Mouse (Mus musculus): ENCODE measurements at regions not wholly inside any gene's neighbourhood (a gene's known extent, or its start where the extent isn't known, plus 50 kb on each side); places are given as distances from the start of the nearest gene placed in this dataset.

DNA sequence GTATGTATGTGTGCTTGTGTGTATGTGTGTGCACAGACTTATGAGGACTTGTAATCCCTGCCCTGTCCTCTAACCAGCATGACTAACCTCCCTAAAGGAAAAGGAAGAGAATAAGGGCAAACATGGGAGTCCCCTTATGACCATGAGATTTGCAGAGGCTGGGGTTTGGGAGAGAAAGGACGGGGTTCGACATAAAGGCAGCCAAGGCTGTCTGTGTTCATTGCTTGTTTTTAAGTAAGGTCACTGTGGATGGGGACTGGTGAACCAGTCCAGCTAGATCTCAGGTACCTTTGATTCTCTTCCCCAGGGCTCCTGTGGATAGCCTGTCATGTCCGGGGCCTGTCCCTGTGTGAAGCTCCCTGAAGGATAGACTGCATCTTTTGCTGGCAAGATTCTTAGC lies 55.6 kb downstream of the Irf2bp2 start:
- H3K79me2 ChIP-seq (replicated peaks; ENCODE audit: control insufficient read depth, insufficient read depth, low read length): no peaks in the 10 kb centered on the region
- intact Hi-C loops (cut with DNase I): no loop called here
- peaks cover 5% of the 10 kb centered on the region; the same call in 1 of the 2 replicates for H3K36me3 ChIP-seq (ENCODE audit: control insufficient read depth, insufficient read depth, low read length)
- no peaks in the 10 kb centered on the region for H3K27me3 ChIP-seq (ENCODE audit: control insufficient read depth, insufficient read depth, low read length)
- H3K27ac ChIP-seq: peak overlapping the region; percentile 12
- TF ChIP-seq POLR2A (IDR thresholded peaks at IDR 0.05; ENCODE audit: insufficient read depth, low read depth, low read length): no peak
- no peak for TF ChIP-seq EP300 (IDR thresholded peaks at IDR 0.05; ENCODE audit: insufficient read depth, low read depth, low read length)
- no peak for TF ChIP-seq CTCF (IDR thresholded peaks at IDR 0.05)
- H3K4me3 ChIP-seq: no peak overlapping the region
- peaks cover 35% of the 10 kb centered on the region for H3K4me1 ChIP-seq (ENCODE audit: control insufficient read depth, insufficient read depth, low read length)
- WGBS: 71% methylated on average over 3 of the region's 3 CpGs
- DNase-seq: no peak
- H3K9ac ChIP-seq (ENCODE audit: low read depth, low read length): no peak overlapping the region

DNA sequence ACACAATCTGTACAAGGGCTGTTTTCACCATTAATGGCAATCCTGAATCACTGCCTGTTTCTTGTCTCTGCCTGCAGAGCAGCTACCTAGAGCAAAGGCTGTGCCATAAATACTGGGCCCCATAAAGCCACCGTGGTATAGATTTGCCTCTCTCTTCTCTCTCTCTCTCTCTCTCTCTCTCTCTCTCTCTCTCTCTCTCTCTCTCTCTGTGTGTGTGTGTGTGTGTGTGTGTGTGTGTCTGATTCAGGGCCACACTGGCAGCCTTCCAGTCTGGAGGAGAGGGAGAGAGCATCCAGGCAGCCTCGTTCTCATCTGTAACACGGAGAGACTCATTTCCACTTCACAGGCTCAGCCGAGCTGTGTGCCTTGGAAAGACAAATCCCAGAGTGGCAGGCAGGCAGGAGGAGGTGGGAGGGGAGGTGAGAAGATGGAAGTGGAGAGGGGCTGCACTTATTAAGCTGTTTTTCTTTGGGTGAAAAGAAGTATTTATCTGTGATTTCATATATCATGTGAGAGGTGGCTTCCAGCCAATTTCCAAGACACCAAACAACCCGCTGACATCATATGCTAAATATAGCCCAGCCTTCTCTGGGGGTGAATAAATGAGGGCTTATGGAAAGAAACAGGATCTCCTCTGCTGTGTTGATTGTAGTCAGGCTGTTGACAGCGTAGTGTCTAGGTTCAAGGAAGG lies 56.7 kb downstream of the Irf2bp2 start:
- peak; percentile 70 to 79 for DNase-seq
- peak overlapping the region; percentile 92 for H3K27ac ChIP-seq
- H3K79me2 ChIP-seq (replicated peaks; ENCODE audit: control insufficient read depth, insufficient read depth, low read length): no peaks in the 10 kb centered on the region
- no peak overlapping the region for H3K4me3 ChIP-seq
- peaks cover 5% of the 10 kb centered on the region; the same call in 1 of the 2 replicates for H3K36me3 ChIP-seq (ENCODE audit: control insufficient read depth, insufficient read depth, low read length)
- peaks cover 31% of the 10 kb centered on the region for H3K4me1 ChIP-seq (ENCODE audit: control insufficient read depth, insufficient read depth, low read length)
- TF ChIP-seq POLR2A (IDR thresholded peaks at IDR 0.05; ENCODE audit: insufficient read depth, low read depth, low read length): peak; percentile 14; the same call in 1 of the 2 replicates
- no peak for TF ChIP-seq EP300 (IDR thresholded peaks at IDR 0.05; ENCODE audit: insufficient read depth, low read depth, low read length)
- TF ChIP-seq CTCF (IDR thresholded peaks at IDR 0.05): no peak
- 8% methylated on average over 6 of the region's 6 CpGs for WGBS
- H3K9ac ChIP-seq (ENCODE audit: low read depth, low read length): peak overlapping the region; percentile 53
- H3K27me3 ChIP-seq (ENCODE audit: control insufficient read depth, insufficient read depth, low read length): no peaks in the 10 kb centered on the region
- intact Hi-C loops (cut with DNase I): no loop called here

DNA sequence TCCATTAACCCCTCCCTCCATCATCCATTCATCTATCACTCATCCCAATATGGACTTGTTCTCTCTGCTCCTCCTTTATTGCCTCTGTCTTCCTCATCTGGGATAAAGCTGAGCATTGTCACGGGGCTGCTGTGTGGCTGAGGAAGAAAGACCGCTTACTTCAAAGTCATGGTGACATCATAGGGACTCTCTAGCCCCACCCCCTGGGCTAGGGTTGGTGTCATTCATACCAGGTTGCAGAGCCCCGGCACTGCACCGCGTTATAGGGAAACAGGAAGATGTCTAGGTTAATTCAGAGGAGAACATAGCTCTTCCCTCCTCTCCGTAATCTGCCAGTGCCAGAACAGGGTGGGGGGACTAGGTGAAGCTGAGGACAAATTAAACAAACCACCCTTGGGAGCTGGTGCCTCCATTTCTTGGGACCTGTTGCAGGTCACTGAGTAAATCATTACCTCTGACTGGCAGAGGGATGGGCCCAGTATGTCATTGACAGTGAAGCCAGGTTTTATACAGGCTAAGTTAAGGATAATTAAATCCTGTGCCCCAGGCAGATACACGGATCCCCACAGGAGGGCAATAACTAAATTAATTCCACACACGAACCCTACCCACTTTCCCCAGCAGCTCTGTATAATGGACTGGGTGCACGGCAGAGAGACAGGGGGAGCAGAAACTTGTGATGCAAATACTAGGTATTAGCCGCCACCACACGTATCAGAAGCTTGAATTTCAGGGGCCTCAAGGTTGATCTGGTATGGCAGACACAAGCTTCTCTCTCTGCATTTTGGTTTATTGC lies 57.5 kb downstream of the Irf2bp2 start:
- TF ChIP-seq CTCF (IDR thresholded peaks at IDR 0.05): no peak
- no peak for TF ChIP-seq EP300 (IDR thresholded peaks at IDR 0.05; ENCODE audit: insufficient read depth, low read depth, low read length)
- TF ChIP-seq POLR2A (IDR thresholded peaks at IDR 0.05; ENCODE audit: insufficient read depth, low read depth, low read length): no peak
- no peak overlapping the region for H3K4me3 ChIP-seq
- DNase-seq: no peak
- H3K27ac ChIP-seq: peak overlapping the region; percentile 92
- H3K27me3 ChIP-seq (ENCODE audit: control insufficient read depth, insufficient read depth, low read length): no peaks in the 10 kb centered on the region
- H3K4me1 ChIP-seq (ENCODE audit: control insufficient read depth, insufficient read depth, low read length): peaks cover 32% of the 10 kb centered on the region
- intact Hi-C loops (cut with DNase I): no loop called here
- WGBS: 53% methylated on average over 11 of the region's 11 CpGs
- H3K9ac ChIP-seq (ENCODE audit: low read depth, low read length): no peak overlapping the region
- peaks cover 5% of the 10 kb centered on the region; the same call in 1 of the 2 replicates for H3K36me3 ChIP-seq (ENCODE audit: control insufficient read depth, insufficient read depth, low read length)
- no peaks in the 10 kb centered on the region for H3K79me2 ChIP-seq (replicated peaks; ENCODE audit: control insufficient read depth, insufficient read depth, low read length)

DNA sequence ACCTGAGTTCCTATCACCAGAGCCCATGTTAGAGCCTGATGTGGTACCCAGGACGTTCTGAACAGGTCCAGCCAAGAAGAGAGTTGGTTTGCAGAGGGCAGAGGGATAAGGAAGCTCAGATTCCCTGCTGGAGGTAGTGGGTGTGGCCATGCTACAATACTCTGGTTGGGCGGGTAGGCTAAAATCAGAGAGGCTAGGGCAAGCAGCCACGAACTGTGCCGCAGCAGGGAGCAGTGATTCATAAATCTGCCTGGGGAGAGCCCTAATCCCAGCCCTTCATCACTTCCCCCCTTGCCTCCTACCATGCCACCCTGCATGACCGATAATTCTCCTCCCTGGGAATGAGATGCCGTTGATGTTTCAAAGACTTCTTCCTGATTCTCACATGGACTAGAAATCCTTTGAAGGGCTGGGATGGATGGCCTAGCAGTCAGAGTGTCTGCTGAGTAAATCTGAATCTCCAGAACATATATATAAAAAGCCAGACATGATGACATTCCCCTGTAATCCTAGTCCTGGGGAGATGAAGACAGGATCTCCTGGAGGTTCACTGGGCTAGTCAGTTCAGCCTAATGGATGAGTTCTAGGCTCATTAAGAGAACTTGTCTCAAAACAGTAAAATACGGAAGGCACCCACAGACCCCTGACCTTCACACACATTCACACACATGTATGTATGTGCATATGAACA lies 57.6 kb upstream of the Tarbp1 start:
- TF ChIP-seq CTCF (IDR thresholded peaks at IDR 0.05) (no peak), POLR2A (IDR thresholded peaks at IDR 0.05; ENCODE audit: insufficient read depth, low read depth, low read length) (no peak), EP300 (IDR thresholded peaks at IDR 0.05; ENCODE audit: insufficient read depth, low read depth, low read length) (no peak)
- Histone ChIP-seq H3K9ac (ENCODE audit: low read depth, low read length) (no peak overlapping the region), H3K27ac (no peak overlapping the region; the same call in 1 of the 2 replicates), H3K4me3 (no peak overlapping the region), H3K36me3 (ENCODE audit: control insufficient read depth, insufficient read depth, low read length) (peaks cover under 1% of the 10 kb centered on the region; the same call in 1 of the 2 replicates), H3K79me2 (replicated peaks; ENCODE audit: control insufficient read depth, insufficient read depth, low read length) (no peaks in the 10 kb centered on the region), H3K4me1 (ENCODE audit: control insufficient read depth, insufficient read depth, low read length) (peaks cover 18% of the 10 kb centered on the region), H3K27me3 (ENCODE audit: control insufficient read depth, insufficient read depth, low read length) (no peaks in the 10 kb centered on the region)
- peak in 1 of 2 experiments; percentile 62 for DNase-seq
- WGBS: 41% methylated on average over 7 of the region's 7 CpGs
- intact Hi-C loops (cut with DNase I): no loop called here

DNA sequence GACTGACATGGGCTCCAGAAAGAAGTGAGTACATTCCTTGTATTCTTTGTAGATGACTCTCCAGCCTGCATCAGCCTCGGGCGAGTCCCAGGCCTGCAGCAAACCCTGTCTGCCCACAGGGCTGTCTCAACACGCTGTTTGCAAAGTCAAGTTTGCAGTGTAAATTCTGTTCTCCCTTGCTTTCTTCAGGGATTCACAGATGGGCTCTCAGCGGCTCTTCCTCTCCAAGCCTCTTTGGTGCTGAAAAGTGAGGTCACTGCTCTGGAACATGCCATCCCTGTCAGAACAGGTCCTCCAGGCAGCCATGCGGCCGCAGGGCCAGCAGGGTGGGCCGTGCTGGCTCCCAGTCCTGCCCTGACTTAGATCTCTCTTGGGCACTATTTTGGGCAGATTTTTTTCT lies 56.6 kb upstream of the Tarbp1 start:
- 72% methylated on average over 7 of the region's 7 CpGs for WGBS
- intact Hi-C loops (cut with DNase I): no loop called here

More for the DNA sequence above, 56.6 kb upstream of the Tarbp1 start:
- Histone ChIP-seq H3K9ac (ENCODE audit: low read depth, low read length) (no peak overlapping the region), H3K4me3 (no peak overlapping the region), H3K27ac (peak overlapping the region; percentile 26), H3K36me3 (ENCODE audit: control insufficient read depth, insufficient read depth, low read length) (peaks cover under 1% of the 10 kb centered on the region; the same call in 1 of the 2 replicates), H3K4me1 (ENCODE audit: control insufficient read depth, insufficient read depth, low read length) (peaks cover 22% of the 10 kb centered on the region), H3K79me2 (replicated peaks; ENCODE audit: control insufficient read depth, insufficient read depth, low read length) (no peaks in the 10 kb centered on the region), H3K27me3 (ENCODE audit: control insufficient read depth, insufficient read depth, low read length) (no peaks in the 10 kb centered on the region)
- TF ChIP-seq CTCF (IDR thresholded peaks at IDR 0.05): no peak
- TF ChIP-seq POLR2A (IDR thresholded peaks at IDR 0.05; ENCODE audit: insufficient read depth, low read depth, low read length): no peak
- no peak for TF ChIP-seq EP300 (IDR thresholded peaks at IDR 0.05; ENCODE audit: insufficient read depth, low read depth, low read length)
- DNase-seq: no peak

Data from heart, adult 2 months (tissue).